Mouse (Mus musculus): ENCODE measurements around the gene Ngdn.

GRCm38 (mm10) chr14:54965631-54966030 is 49.6 kb upstream of the Ngdn start:
- TF ChIP-seq ZNF384 (IDR thresholded peaks at IDR 0.05; ENCODE audit: low read depth, low read length) (no peak), ZC3H11A (IDR thresholded peaks at IDR 0.05; ENCODE audit: low read depth, low read length) (no peak), ZMIZ1 (IDR thresholded peaks at IDR 0.05; ENCODE audit: low read depth, low read length) (no peak), POLR2A (IDR thresholded peaks at IDR 0.05; ENCODE audit: control insufficient read depth in 1 of 2, insufficient read depth in 1 of 2, low read depth in 1 of 2, low read length in 2 of 2, poor library complexity in 1 of 2) (no peak), MYC (IDR thresholded peaks at IDR 0.05; ENCODE audit: low read depth, low read length) (no peak), EP300 (IDR thresholded peaks at IDR 0.05; ENCODE audit: low read depth in 1 of 2, low read length in 2 of 2) (no peak), HCFC1 (IDR thresholded peaks at IDR 0.05; ENCODE audit: low read depth, low read length) (no peak)
